Mouse (Mus musculus) limb, embryonic 10.5 days (tissue): ENCODE data around the gene Ntn4. TPM values are rescaled to one million over a fixed set of nuclear protein-coding genes. Genes with fewer than 3 reads are reported as not detected.
A peak's percentile ranks its signal among the peaks of the same experiment; 100 is the strongest.

ENCODE experiments used
- DNase-seq: peaks from one replicate; pipeline ENCODE4 v3.0.0-alpha.2; 2017; ENCODE audit warnings: low spot score
- H3K27ac ChIP-seq: fragments of 300-500 bp; sonication (generic); 2 replicates; pipeline ENCODE4 v1.5.1; 2016; ENCODE audit warnings: mild to moderate bottlenecking
- H3K27me3 ChIP-seq: fragments of 300-500 bp; sonication (generic); 2 replicates; pipeline ENCODE4 v1.6.1; 2016; ENCODE audit warnings: low read depth, mild to moderate bottlenecking; ENCODE audit not compliant: poor library complexity, severe bottlenecking
- H3K36me3 ChIP-seq: fragments of 300-500 bp; sonication (generic); 2 replicates; pipeline ENCODE4 v1.6.1; 2016; ENCODE audit warnings: mild to moderate bottlenecking, moderate library complexity
- H3K4me1 ChIP-seq: fragments of 300-500 bp; sonication (generic); 2 replicates; pipeline ENCODE4 v1.6.1; 2016
- H3K4me3 ChIP-seq: fragments of 300-500 bp; sonication (generic); 2 replicates; pipeline ENCODE4 v1.5.1; 2016; ENCODE audit warnings: mild to moderate bottlenecking, moderate library complexity
- H3K9me3 ChIP-seq: fragments of 300-500 bp; sonication (generic); replicated peaks from 2 replicates; pipeline ENCODE4 v1.6.1; 2016; ENCODE audit warnings: mild to moderate bottlenecking
- WGBS: fragments of 180-500 bp; shearing (Covaris S2); methylation state at CpG from one replicate; pipeline ENCODE4 v1.1.7; 2016; 5-methylcytosine and 5-hydroxymethylcytosine counted together
- polyA plus RNA-seq: library from polyadenylated mRNA; unstranded; fragments of >200 nt; fragmentation: Nextera tagmentation; extraction: Ambion mirVana; gene quantifications from 2 replicates; pipeline ENCODE4 v1.2.1, GENCODE M21; 2016

Gene Ntn4
- polyA plus RNA-seq = 0.34 and 0.76 TPM in 2 replicates

- Histone ChIP-seq H3K36me3 (no peaks in the 10 kb centered on the region), H3K27me3 (peaks cover 59% of the 10 kb centered on the region), H3K4me3 (peak within 1 kb of the TSS; percentile 84), H3K4me1 (peaks cover 32% of the 10 kb centered on the region), H3K27ac (peak within 1 kb of the TSS; percentile 93), H3K9me3 (no peaks in the 10 kb centered on the region)
- WGBS = 4% methylated on average over 29 of the region's 30 CpGs
- DNase-seq = no peak
Measured at GRCm38 (mm10) chr10:93640521-93640952, at the start of gene Ntn4. TSS of gene Ntn4 (plus strand) at chr10:93640681.

DNA sequence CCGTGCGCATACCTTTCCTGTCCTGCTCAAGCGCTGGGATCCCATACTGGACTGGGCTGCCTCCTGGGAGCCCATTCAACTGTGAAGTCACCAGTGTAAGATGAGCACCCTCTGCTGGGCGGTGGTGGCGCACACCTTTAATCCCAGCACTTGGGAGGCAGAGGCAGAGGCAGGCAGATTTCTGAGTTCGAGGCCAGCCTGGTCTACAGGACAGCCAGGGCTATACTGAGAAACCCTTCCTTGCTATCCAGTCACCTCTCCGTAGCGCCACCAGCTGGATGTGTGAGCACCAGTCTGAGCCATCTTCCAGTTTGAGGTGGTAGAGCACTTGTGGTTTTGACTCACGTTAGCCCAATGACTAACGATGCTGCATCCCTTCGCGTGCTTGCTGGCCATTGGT lies 48.0 kb upstream of the Ntn4 start:
- no peak overlapping the region for H3K27ac ChIP-seq
- H3K9me3 ChIP-seq = no peaks in the 10 kb centered on the region
- peaks cover 18% of the 10 kb centered on the region for H3K4me1 ChIP-seq
- H3K36me3 ChIP-seq = peaks cover 6% of the 10 kb centered on the region
- H3K27me3 ChIP-seq = peaks cover 7% of the 10 kb centered on the region; the same call in 1 of the 2 replicates
- 60% methylated on average over 12 of the region's 12 CpGs for WGBS
- no peak for DNase-seq
- no peak overlapping the region for H3K4me3 ChIP-seq

DNA sequence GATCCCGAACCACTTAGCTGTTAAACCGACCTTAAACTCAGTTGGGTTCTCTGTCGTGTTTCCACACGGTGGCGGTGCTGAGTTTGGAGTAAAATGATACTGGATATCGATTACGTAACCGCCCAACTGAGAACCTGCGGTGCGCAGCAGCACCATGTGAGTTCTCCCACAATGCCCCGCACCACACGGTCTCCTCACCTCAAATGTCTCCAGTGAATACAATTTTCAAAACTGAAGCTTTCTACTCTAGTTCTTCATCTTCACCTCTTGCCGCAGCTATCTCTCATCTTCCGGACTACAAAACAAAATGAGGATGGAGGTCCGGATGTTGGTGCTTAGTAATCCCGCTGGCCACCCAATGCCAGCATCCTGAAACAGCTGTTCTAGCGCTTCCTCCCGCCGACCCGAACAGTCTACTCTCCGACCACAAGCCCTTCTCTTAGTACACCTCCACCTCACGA lies 46.4 kb upstream of the Ntn4 start:
- WGBS = 3% methylated on average over 22 of the region's 22 CpGs
- peaks cover 7% of the 10 kb centered on the region; the same call in 1 of the 2 replicates for H3K27me3 ChIP-seq
- peak overlapping the region; percentile 57 for H3K4me3 ChIP-seq
- no peaks in the 10 kb centered on the region for H3K36me3 ChIP-seq
- H3K4me1 ChIP-seq = peaks cover 8% of the 10 kb centered on the region
- peak; percentile 87 for DNase-seq
- no peaks in the 10 kb centered on the region for H3K9me3 ChIP-seq
- H3K27ac ChIP-seq = peak overlapping the region; percentile 78

DNA sequence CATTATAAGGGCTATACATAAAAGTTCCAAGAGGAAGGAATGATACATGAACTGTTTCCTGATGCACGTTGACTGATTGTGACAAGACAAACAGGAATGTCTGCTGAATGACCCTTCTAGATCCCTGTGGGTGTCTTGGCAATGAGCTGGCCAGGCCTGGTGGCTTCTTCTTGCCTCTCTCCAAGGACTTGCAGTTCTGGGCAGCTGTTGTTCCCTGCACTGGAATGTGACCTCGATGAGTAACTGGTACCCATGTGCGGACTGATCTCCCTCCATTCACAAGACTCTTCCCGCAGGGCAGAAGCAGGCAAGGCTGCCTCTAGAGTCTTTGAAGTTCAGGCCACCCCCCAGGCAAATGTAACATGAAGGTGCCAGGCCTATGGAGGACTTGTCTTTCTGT lies 44.6 kb upstream of the Ntn4 start:
- DNase-seq = no peak
- no peak overlapping the region for H3K4me3 ChIP-seq
- peaks cover 7% of the 10 kb centered on the region; the same call in 1 of the 2 replicates for H3K27me3 ChIP-seq
- no peaks in the 10 kb centered on the region for H3K36me3 ChIP-seq
- H3K27ac ChIP-seq = no peak overlapping the region
- WGBS = 58% methylated on average over 4 of the region's 4 CpGs
- H3K9me3 ChIP-seq = no peaks in the 10 kb centered on the region
- H3K4me1 ChIP-seq = peaks cover 4% of the 10 kb centered on the region; the same call in 1 of the 2 replicates

DNA sequence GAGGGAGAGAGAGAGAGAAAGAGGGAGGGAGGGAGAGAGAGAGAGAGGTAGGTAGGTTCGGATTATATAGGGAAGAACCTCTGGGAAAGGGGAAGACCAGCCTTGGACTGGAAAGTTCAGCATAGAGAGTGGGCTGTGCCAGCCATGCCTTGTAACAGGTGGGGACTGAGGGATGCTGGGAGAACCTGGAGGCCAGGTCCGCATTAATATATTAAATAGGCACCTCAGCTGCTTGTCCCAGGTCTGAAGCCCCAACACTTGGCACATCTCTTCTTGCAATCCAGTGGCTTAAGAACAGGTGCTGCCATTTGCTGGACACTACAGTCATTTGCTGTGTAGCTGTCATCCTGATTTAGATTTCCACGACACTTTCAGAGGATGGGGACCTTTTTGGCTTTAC lies 43.8 kb upstream of the Ntn4 start:
- H3K36me3 ChIP-seq = no peaks in the 10 kb centered on the region
- no peak overlapping the region for H3K4me3 ChIP-seq
- H3K27me3 ChIP-seq = peaks cover 7% of the 10 kb centered on the region; the same call in 1 of the 2 replicates
- WGBS = 67% methylated on average over 3 of the region's 3 CpGs
- no peak overlapping the region for H3K27ac ChIP-seq
- H3K4me1 ChIP-seq = peaks cover 4% of the 10 kb centered on the region; the same call in 1 of the 2 replicates
- DNase-seq = no peak
- H3K9me3 ChIP-seq = no peaks in the 10 kb centered on the region

DNA sequence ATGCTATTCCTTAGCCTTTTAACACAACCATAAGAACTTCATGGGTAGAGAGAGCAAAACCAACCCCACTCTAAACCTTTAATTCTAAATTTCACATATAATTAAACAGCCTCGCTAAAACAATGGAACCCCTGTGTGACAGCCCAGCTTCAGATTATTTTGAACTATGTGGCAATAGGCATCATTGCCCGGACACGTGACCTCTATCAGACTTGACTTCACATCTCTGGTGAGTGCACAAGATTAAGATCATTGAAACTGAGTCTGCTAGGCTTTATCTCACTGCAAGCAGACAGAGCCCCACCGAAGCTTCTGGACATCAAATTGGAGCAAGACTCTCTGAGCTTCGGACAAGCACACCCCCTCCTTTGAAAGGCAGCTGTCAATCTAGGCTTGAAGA lies 38.2 kb upstream of the Ntn4 start:
- no peaks in the 10 kb centered on the region for H3K4me1 ChIP-seq
- H3K27ac ChIP-seq = no peak overlapping the region
- 89% methylated on average over 5 of the region's 5 CpGs for WGBS
- no peaks in the 10 kb centered on the region for H3K9me3 ChIP-seq
- no peaks in the 10 kb centered on the region for H3K36me3 ChIP-seq
- no peak for DNase-seq
- no peak overlapping the region for H3K4me3 ChIP-seq
- no peaks in the 10 kb centered on the region for H3K27me3 ChIP-seq

DNA sequence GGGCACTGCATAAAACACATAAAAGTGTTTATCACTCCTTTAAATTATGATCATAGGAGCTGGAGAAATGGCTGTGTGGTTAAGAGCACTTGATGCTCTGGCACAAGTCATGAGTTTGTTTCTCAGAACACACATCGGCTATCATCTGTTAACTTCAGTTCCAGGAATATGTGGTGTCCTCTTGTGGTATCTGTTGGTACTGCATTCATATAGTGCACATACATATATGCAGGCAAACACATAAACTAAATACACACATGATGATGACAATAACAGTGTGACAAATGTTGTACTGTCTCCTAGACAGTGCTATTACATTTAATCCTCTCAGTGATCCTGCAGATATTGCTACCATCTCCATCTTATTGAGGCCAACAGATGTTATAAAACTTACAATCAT lies 37.2 kb upstream of the Ntn4 start:
- Histone ChIP-seq H3K9me3 (no peaks in the 10 kb centered on the region), H3K4me3 (no peak overlapping the region), H3K4me1 (no peaks in the 10 kb centered on the region), H3K36me3 (no peaks in the 10 kb centered on the region), H3K27ac (no peak overlapping the region), H3K27me3 (no peaks in the 10 kb centered on the region)
- 98% methylated on average over 1 of the region's 1 CpGs for WGBS
- DNase-seq = no peak

- Histone ChIP-seq H3K4me1 (no peaks in the 10 kb centered on the region), H3K9me3 (no peaks in the 10 kb centered on the region), H3K27me3 (no peaks in the 10 kb centered on the region), H3K27ac (no peak overlapping the region), H3K36me3 (no peaks in the 10 kb centered on the region), H3K4me3 (no peak overlapping the region)
- DNase-seq = no peak
- WGBS = 92% methylated on average over 9 of the region's 9 CpGs
Measured at GRCm38 (mm10) chr10:93606326-93606725, 34.2 kb upstream of the Ntn4 start.

- H3K36me3 ChIP-seq = no peaks in the 10 kb centered on the region
- no peak overlapping the region for H3K4me3 ChIP-seq
- no peaks in the 10 kb centered on the region for H3K27me3 ChIP-seq
- H3K9me3 ChIP-seq = no peaks in the 10 kb centered on the region
- WGBS = 67% methylated on average over 9 of the region's 9 CpGs
- no peak for DNase-seq
- no peak overlapping the region for H3K27ac ChIP-seq
- no peaks in the 10 kb centered on the region for H3K4me1 ChIP-seq
Measured at GRCm38 (mm10) chr10:93608051-93608450, 32.4 kb upstream of the Ntn4 start.

DNA sequence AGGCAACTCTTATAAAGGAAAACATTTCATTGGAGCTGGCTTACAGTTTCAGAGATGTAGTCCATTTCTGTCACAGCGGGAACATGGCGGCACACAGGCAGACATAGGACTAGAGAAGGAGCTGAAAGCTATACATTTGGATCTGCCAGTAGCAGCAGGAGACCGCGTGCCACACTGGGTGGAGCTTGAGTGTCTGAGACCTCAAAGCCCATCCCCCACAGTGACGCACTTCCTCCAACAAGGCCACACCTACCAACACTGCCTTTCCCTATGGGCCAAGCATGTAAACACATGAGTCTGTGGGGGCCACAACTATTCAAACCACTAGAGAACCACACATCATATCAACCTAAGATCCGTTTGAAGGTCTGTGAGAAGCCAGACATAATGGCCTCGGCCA lies 31.2 kb upstream of the Ntn4 start:
- no peak overlapping the region for H3K4me3 ChIP-seq
- H3K27me3 ChIP-seq = no peaks in the 10 kb centered on the region
- H3K27ac ChIP-seq = no peak overlapping the region
- WGBS = 92% methylated on average over 7 of the region's 7 CpGs
- no peaks in the 10 kb centered on the region for H3K36me3 ChIP-seq
- H3K4me1 ChIP-seq = no peaks in the 10 kb centered on the region
- H3K9me3 ChIP-seq = no peaks in the 10 kb centered on the region
- no peak for DNase-seq

- 92% methylated on average over 1 of the region's 1 CpGs for WGBS
- Histone ChIP-seq H3K36me3 (no peaks in the 10 kb centered on the region), H3K27me3 (no peaks in the 10 kb centered on the region), H3K27ac (no peak overlapping the region), H3K4me1 (no peaks in the 10 kb centered on the region), H3K9me3 (no peaks in the 10 kb centered on the region), H3K4me3 (no peak overlapping the region)
- DNase-seq = no peak
Measured at GRCm38 (mm10) chr10:93610896-93611295, 29.6 kb upstream of the Ntn4 start.

DNA sequence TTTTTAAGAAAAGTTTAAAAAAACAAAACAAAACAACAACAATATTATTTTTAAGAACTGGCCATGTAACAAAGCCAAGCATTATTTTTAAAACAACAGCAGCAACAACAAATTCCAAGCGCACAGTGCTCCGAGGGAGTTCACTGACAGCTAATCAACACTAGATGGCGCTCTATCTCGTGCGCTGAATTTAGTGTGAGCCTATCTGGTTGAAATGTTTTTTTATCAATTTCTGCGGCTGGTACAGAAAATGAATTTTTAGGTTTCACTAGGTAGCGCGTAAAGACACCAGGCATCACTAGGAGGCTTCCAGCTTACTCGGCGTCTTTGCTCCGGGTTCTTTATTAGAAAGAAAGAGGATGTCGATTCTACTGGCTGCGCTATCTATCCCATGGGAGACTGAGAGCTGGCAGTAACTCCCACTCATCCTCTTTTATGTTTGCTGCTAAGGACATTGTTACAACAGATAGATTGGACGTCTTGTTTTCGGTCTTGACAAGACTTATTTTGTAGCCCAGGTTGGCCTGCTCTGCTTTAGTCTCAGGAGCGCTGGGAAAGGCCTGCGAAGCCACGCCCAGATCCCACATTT lies 29.0 kb upstream of the Ntn4 start:
- Histone ChIP-seq H3K9me3 (no peaks in the 10 kb centered on the region), H3K4me3 (no peak overlapping the region), H3K4me1 (no peaks in the 10 kb centered on the region), H3K36me3 (no peaks in the 10 kb centered on the region), H3K27ac (no peak overlapping the region), H3K27me3 (no peaks in the 10 kb centered on the region)
- DNase-seq = peak; percentile 57
- 55% methylated on average over 18 of the region's 18 CpGs for WGBS

DNA sequence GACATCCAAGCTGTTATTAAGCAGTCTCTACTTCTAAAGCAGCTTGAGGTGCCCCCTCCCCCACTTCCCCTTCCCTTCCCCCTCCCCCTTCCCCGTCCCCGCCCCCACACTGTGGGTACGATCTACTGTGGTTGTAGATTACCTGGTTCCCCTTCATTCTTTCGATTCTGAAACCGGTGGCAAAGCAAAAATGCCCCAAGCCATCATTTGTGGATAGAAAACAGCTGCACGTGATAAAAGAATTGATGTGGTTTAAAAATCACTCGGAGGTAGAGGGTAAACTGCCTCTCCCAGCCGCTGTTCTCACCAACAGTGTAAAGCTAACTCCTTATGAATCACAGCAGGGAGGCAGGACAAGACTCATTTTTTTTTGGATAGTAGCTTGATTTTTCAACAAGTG lies 25.6 kb upstream of the Ntn4 start:
- H3K27me3 ChIP-seq = no peaks in the 10 kb centered on the region
- DNase-seq = no peak
- H3K36me3 ChIP-seq = no peaks in the 10 kb centered on the region
- H3K27ac ChIP-seq = no peak overlapping the region
- H3K4me3 ChIP-seq = no peak overlapping the region
- H3K4me1 ChIP-seq = no peaks in the 10 kb centered on the region
- WGBS = 71% methylated on average over 8 of the region's 8 CpGs
- H3K9me3 ChIP-seq = no peaks in the 10 kb centered on the region
